Mouse (Mus musculus) frontal cortex, postnatal 14 days (tissue): ENCODE measurements around the gene Ambra1.

Experiments used
- DNase-seq, 2 experiments: peaks; one replicate each; pipeline ENCODE4 v3.0.0; 2022; ENCODE audit warnings: low spot score in 2 of 2

Ambra1 gene

DNA sequence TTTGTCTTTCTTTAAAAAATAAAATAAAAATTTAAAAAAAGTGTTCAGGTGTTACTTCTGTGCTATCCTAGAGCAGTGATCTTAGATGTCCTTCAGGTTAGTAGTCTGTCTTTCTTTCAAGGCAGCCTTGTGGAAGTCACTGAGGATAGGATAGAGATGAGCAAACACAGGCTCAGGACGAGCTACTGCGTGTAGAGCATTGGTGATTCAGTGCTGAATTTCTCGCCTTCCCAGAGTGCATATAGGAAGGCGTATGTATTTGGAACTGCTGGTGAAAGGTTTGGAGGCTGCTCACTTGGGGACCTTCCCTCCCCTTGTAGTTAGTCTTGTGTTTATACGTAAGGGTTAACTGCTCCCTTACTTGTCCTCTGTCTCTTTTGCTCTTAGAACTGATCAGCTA, 5.3 kb downstream of the Ambra1 start:
- no peak for DNase-seq

DNA sequence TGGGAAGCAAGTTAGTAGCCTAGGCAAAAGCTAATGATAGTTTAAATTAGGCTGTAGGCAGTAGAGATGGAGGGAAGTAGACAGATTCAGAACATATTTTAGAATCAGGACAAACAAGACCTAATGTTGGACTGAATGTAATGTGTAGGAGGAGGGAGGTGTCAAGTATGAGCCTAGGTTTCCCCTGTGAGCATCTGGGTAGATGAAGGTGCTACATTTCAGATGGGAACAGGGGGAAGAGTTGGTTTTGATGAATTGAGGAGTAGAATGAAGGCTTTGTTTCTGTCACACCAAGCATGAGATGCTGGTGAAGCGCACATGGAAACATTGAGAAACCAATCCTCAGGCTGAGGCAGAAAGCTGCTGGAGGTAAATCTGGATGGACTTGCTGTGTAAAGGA, 9.7 kb downstream of the Ambra1 start:
- no peak for DNase-seq

GRCm38 (mm10) chr2:91744686-91745085, 14.8 kb downstream of the Ambra1 start:
- no peak for DNase-seq

DNA sequence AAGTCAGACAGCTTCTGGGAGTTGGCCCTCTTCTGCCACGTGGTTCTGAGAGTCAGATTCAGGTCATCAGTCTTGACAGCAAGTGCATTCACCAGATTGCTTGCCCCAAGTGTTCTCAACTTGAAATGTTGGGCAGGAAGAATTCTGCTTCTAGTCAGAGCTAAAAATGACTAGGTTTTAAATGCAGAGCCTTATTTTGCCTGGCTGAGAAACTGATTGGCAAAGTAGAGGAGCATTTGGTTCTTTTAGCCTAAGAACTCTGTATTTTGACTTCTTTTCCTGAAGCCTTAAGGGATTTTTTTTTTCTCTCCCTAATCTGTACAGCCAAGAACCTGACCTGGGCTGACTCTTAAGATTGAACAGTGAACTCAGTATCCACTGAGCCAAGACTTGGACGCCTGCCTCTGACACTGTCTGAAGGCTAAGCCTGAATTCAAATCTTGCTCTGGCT, 19.9 kb downstream of the Ambra1 start:
- DNase-seq, result no peak

DNA sequence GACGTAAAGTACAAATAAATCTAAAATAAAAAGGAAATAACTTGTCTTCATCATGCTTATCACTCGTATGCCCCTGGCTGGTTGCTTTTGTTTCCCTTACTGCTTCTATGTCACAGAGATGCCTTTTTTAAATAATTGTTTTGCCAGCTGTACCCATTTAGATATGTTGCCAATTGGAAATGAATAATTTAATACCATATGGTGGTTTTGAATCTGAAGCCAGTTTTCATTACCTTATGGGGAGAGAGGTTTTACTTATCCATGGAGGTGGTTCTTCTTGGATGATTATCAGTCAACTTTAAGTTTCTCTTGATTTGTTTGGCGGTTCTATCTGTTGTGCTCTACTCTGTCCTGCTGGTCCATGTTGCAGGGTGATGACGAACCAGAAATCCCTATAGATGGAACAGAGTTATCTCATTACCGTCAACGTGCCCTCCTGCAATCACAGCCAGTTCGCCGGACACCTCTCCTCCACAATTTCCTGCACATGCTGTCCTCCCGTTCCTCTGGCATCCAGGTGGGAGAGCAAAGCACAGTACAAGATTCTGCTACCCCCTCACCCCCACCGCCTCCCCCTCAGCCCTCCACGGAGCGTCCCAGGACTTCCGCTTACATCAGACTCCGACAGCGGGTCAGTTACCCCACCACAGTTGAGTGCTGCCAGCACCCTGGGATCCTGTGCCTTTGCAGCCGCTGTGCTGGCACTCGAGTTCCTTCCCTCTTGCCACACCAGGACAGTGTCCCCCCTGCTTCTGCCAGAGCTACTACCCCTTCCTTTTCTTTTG, 42.2 kb downstream of the Ambra1 start:
- no peak for DNase-seq

DNA sequence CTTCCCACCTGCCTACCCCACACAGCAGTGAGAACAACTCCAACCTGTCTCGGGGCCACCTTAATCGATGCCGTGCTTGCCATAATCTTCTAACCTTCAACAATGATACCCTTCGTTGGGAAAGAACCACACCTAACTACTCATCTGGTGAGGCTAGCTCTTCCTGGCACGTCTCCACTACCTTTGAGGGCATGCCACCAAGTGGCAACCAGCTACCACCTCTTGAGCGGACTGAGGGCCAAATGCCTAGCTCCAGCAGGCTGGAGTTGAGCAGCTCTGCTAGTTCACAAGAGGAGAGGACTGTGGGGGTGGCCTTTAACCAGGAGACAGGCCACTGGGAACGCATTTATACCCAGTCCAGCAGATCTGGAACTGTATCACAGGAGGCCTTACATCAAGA, 43.4 kb downstream of the Ambra1 start:
- no peak for DNase-seq

DNA sequence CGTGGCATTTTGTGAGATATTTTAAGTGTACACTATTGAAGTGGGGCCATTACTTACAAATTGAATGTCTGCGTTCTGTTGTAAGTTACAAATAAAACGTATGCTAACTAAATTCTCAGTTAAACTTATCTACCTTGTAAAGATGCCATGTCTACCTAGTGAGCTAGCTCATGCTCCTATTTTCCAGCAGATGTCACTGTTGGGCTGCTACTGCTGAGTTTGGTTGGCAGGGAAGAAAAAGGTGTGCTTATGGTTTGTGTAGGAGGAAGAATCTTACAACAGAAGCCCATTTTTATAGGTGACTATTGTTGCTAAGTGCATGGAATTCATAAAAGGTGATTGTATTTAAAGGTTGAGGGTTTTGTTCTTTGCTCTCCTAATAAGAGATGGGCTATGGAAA, 49.2 kb downstream of the Ambra1 start:
- no peak for DNase-seq

DNA sequence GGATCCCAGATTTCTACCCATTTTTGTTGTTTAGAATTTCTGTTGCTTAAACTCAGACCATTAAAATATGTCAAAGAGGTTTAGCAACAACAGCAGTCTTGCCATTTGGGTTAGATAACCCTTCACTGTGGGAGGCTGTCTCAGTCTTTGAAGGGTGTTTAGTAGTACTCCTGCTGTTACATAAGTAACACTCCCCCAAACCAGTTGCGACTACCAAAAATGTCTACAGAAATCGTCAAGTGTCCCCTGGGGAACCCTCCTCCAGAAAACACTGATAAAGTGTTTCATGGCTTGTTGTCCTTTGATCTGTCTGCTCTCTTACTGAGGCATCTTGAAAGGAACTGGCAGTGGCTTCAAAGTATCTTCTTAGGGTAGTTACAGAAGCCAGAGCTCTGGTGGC, 61.7 kb downstream of the Ambra1 start:
- DNase-seq, result no peak

- DNase-seq, result no peak
Measured at GRCm38 (mm10) chr2:91792346-91792745, 62.4 kb downstream of the Ambra1 start.

- no peak for DNase-seq
Measured at GRCm38 (mm10) chr2:91794466-91794865, 64.5 kb downstream of the Ambra1 start.

DNA sequence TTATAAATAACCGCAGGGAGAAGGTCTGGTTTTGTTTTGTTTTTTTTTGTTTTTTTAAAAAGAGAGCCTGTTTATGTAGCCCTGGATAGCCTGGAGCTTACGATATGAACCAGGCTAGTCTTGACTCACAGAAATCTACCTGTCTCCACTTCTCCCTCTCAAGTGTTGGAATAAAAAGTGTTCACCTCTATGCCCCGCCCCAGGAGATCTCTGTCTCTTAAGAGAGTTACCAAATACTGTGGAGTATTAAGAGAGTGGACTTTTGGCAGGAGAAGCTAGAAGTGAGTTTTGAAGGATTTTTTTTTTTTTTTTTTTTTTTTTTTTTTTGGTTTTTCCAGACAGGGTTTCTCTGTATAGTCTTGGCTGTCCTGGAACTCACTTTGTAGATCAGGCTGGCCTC, 65.2 kb downstream of the Ambra1 start:
- DNase-seq, result no peak

GRCm38 (mm10) chr2:91811433-91811832, 81.5 kb downstream of the Ambra1 start:
- DNase-seq, result no peak

GRCm38 (mm10) chr2:91816741-91817140, 86.8 kb downstream of the Ambra1 start:
- DNase-seq, result no peak

DNA sequence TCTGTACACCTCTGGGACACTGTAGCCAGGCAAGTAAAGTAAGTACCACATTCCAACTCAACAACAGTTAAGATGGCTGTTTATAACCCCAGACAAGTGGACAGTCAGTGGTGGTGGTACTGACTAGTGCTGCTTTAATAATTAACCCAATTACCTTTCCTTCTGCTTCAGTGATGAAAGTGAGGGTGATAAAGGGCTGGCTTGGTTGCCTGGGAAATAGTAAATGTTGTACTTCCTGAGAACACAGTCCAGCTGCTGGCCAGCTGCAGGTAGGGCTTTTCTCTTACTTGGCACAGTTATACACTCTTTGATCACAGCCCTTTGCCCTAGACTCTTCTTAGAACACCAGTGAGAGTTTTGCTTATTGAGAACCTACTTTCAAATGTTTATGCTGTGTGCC, 102.3 kb downstream of the Ambra1 start:
- DNase-seq, result no peak

DNA sequence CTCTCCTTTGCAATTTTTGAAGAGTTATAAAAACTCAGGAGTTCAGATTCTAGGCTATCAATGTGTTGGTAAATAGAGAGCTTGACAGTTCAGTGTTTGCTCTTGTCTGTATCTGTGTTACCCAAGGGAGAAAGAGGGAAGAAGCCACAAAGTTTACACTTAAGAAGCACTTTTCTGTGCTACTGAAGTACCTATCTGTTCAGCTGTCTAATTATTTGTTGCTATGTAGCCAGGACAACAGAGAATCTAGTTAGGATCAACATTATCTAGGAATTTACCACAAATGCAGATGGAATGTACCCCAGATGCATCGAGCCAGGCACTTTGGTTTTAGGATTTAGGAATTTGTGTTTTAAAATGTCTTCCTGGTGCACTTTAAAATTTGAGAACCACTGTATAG, 104.3 kb downstream of the Ambra1 start:
- DNase-seq, result no peak

DNA sequence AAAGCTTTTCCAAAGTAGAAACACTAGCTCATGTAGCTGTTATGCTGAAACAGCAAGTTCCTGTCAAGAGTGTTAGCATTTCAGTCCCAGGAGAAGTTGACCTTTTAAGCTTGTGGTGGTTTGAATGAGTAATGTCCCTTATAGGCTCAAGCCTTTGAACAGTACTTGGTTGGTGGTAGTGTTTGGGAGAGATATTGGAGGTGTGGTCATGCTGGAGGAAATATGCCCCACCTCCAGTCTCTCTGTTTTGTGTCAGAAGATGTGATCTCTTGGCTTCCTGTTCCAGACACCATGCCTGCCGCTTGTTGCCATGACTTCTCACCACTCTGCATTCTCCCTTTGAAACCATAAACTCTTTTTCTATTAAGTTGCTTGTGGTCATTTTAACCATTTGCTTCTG, 105.1 kb downstream of the Ambra1 start:
- no peak for DNase-seq

- no peak for DNase-seq
Measured at GRCm38 (mm10) chr2:91835631-91836030, 105.7 kb downstream of the Ambra1 start.

DNA sequence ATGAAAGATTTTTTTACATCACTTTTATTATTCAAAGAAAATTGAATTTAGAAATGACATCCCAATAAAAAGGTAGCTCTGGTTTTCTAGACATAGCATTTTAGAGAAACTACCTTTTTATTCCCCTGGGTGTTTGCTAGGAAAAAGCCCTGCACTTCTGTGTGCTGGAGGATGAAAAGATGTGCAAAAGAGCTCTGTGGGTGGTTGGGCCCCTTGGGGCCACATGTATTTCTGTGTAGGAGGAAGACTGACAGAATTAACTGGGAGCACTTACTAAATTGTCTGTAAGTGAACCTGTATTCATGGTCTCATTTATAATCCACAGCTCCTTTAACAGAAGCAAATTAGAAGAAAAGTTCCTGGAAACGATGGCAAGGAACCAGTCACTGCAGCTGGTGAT, 114.2 kb downstream of the Ambra1 start:
- DNase-seq, result peak in 1 of 2 experiments; percentile 17

DNA sequence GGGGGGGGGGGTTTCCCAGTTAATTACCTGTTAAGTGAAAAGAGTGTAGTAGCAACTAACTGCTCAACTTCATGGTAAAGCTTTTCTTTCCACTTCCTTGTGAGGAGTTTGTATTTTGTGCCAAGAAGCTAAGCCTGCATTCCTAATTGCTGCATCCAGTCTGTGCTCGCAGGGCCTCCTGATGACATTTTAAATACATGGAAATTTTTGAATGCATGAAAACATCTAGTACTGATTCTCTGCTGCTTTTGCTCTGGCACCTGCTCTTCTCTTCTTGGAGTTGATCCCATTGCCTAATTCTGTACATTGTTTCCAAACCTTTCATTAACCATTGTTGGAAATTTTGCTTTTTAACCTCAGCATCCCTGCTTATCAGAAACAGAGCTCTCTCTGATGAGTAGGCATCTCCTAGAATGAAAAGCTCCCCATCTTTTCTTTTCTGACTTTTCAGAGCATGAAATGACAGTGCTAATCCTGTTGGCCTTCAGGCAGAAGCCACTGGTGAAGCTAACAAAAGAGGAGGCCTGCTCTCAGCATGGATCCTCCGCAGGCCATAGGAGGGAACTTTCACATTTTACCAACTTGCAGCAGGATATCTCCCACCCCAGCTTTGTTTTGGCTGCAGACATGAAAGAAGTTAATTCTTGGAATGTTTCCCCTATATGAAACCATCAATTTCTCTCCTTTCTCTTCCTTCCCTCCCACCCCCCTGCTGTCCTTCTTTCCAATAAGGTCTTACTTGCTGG, 122.7 kb downstream of the Ambra1 start:
- no peak for DNase-seq

GRCm38 (mm10) chr2:91854575-91854974, 124.6 kb downstream of the Ambra1 start:
- DNase-seq, result no peak

DNA sequence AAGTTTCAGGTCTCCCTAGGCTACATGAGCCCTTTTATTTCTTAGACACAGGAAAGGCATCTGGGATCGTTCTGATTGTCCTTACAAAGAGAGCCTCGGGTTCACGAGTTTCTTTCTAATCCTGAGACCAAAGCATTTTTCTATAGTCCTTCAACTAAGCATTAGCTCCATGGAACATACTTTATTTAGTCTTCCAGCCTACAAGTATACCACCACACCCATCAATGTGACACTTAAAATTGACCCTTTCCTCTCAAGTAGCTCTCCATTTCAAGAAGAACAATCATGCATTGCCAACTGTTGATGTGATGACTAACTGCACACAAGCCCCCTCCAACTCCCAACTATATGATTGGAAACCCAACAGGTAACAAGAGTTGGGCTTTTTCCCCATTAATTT, 127.0 kb downstream of the Ambra1 start:
- no peak for DNase-seq

DNA sequence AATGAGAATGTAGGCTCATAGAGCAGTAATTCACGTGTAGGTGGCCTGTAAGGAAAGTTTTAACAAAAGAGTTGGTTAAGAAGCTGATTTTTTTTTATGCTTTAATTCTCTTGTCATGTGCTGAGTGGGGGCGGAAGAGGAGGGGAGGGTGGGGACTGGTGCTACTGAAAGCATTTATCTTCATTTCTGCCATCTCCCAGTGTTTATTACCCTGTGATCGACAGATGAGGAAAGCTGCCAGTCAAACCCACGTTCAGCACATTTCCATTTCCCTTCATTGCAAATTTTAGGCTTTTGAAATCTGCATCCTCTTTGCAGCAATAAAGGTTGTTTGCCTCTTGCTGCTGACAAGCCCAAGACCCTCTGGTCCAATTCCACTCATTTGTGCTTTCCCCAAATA, 129.5 kb downstream of the Ambra1 start:
- DNase-seq, result no peak

- peak; percentile 11 to 28 for DNase-seq
Measured at GRCm38 (mm10) chr2:91870754-91871153, 140.8 kb downstream of the Ambra1 start.
